ENCODE assay signal across 27 mouse cellular contexts in the genomic region with DNA sequence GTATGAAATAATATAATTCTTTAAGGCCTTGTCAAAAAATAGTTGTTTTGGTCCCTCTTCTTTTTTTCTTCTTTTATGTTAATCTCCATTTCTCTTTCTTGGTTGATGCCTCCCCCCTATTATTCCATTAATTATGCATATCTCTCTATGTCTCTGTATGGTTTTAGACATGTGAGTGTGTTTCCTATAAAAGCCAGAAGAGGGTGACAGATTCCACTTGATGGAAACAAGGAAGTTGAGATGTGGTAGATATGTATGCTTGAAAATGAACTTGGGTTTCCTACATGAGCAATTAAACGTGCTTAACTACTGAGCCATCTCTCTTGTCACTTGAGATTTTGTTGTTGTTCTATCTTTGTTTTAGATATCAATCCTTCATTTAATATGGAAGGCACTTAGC. TPM values are rescaled to one million over a fixed set of nuclear protein-coding genes. Genes with fewer than 3 reads are reported as not detected.
DNase-seq lines count a peak whose midpoint lies in the region; ATAC-seq and TF ChIP-seq lines count a peak whose summit lies in the region.
"Had no signal": no experiment of that assay in that cellular context is flagged by ENCODE, and none has a peak within 500 bp of the region (broad histone marks: within the 10 kb centered on the region; RNA-seq: fewer than 3 reads in every experiment).

No protein-coding gene starts in this region.

- no peaks in the 10 kb centered on the region for H3K27me3 ChIP-seq in heart, adult 2 months (ENCODE audit: control insufficient read depth, insufficient read depth, low read length)
- H3K27me3 ChIP-seq in heart, embryonic 10.5 days (ENCODE audit: insufficient read depth, poor library complexity, severe bottlenecking) = no peaks in the 10 kb centered on the region
- H3K27me3 ChIP-seq in liver, adult 2 months (ENCODE audit: control insufficient read depth, insufficient read depth, low read length) = no peaks in the 10 kb centered on the region
- H3K27me3 ChIP-seq in liver, embryonic 12.5 days (replicated peaks) = no peaks in the 10 kb centered on the region
- no peaks in the 10 kb centered on the region for H3K27me3 ChIP-seq in MEL (ENCODE audit: control insufficient read depth in 1 of 2, insufficient read depth in 2 of 2, low read length in 2 of 2)
- H3K27me3 ChIP-seq: hindbrain, embryonic 13.5 days had no signal

- no peak for ATAC-seq in liver, embryonic 12.5 days
- ATAC-seq in frontal cortex, adult (ENCODE audit: low TSS enrichment) = no peak
- ATAC-seq: CD4-positive, CD25-positive, alpha-beta regulatory T cell, adult 4 months; forebrain, embryonic 16.5 days; intestine, embryonic 16.5 days had no signal

- H3K9me3 ChIP-seq in heart, embryonic 10.5 days = no peaks in the 10 kb centered on the region
- no peaks in the 10 kb centered on the region for H3K9me3 ChIP-seq in liver, embryonic 12.5 days (replicated peaks)
- H3K9me3 ChIP-seq in MEL (replicated peaks; ENCODE audit: insufficient read depth, low read length) = no peaks in the 10 kb centered on the region; the same call in 1 of the 2 replicates
- H3K9me3 ChIP-seq: G1E; hindbrain, embryonic 13.5 days; limb, embryonic 10.5 days had no signal

- no peak overlapping the region for H3K9ac ChIP-seq in heart, adult 2 months (ENCODE audit: low read depth, low read length)
- no peak overlapping the region for H3K9ac ChIP-seq in liver, adult 2 months (ENCODE audit: low read depth, low read length)
- no peak overlapping the region for H3K9ac ChIP-seq in liver, embryonic 12.5 days
- H3K9ac ChIP-seq in MEL (ENCODE audit: control insufficient read depth, low read depth, low read length, poor library complexity, severe bottlenecking) = no peak overlapping the region
- H3K9ac ChIP-seq: hindbrain, embryonic 13.5 days; liver, embryonic 14.5 days had no signal

- WGBS in heart, adult 2 months = 14% methylated on average over 1 of the region's 1 CpGs
- 37% methylated on average over 1 of the region's 1 CpGs for WGBS in heart, embryonic 10.5 days
- 42% methylated on average over 1 of the region's 1 CpGs for WGBS in liver, adult 2 months
- 41% methylated on average over 1 of the region's 1 CpGs for WGBS in liver, embryonic 12.5 days (ENCODE audit: insufficient replicate concordance)

- peak; percentile 47 for TF ChIP-seq CTCF in heart, adult 2 months (IDR thresholded peaks at IDR 0.05)
- no peak for TF ChIP-seq CTCF in liver, adult 2 months (IDR thresholded peaks at IDR 0.05; ENCODE audit: low read depth, low read length)
- peak in 1 of 3 experiments; percentile 16; a peak in 1 of 6 replicates for TF ChIP-seq CTCF in MEL (IDR thresholded peaks at IDR 0.05 in 2 of 3, conservative IDR thresholded peaks at IDR 0.05 in 1 of 3; ENCODE audit: control insufficient read depth in 1 of 3, insufficient read depth in 1 of 3, low read depth in 2 of 3, low read length in 3 of 3, poor library complexity in 1 of 3, severe bottlenecking in 1 of 3)

- no peaks in the 10 kb centered on the region for H3K79me2 ChIP-seq in heart, adult 2 months (replicated peaks; ENCODE audit: control insufficient read depth, insufficient read depth, low read length)
- H3K79me2 ChIP-seq in liver, adult 2 months (ENCODE audit: control insufficient read depth, insufficient read depth, low read length) = no peaks in the 10 kb centered on the region
- H3K79me2 ChIP-seq in MEL (ENCODE audit: control insufficient read depth, insufficient read depth, low read length, poor library complexity) = no peaks in the 10 kb centered on the region

- no peaks in the 10 kb centered on the region for H3K36me3 ChIP-seq in heart, adult 2 months (ENCODE audit: control insufficient read depth, insufficient read depth, low read length)
- no peaks in the 10 kb centered on the region for H3K36me3 ChIP-seq in heart, embryonic 10.5 days
- H3K36me3 ChIP-seq in liver, adult 2 months (ENCODE audit: control insufficient read depth, insufficient read depth, low read length) = no peaks in the 10 kb centered on the region
- H3K36me3 ChIP-seq in liver, embryonic 12.5 days = no peaks in the 10 kb centered on the region
- H3K36me3 ChIP-seq in MEL (ENCODE audit: control insufficient read depth in 1 of 2, insufficient read depth in 2 of 2, low read length in 2 of 2) = no peaks in the 10 kb centered on the region
- H3K36me3 ChIP-seq: G1E; hindbrain, embryonic 13.5 days; limb, embryonic 10.5 days had no signal

- H3K4me2 ChIP-seq in liver, embryonic 12.5 days = no peak overlapping the region
- H3K4me2 ChIP-seq: hindbrain, embryonic 13.5 days had no signal

- no peak for DNase-seq in heart, adult 2 months
- DNase-seq in heart, embryonic 10.5 days (ENCODE audit: low spot score) = no peak
- peak; percentile 4 for DNase-seq in liver, adult 2 months (ENCODE audit: extremely low read depth, low read depth, low spot score)
- DNase-seq in MEL (ENCODE audit: low read depth, low spot score) = peak; percentile 4
- peak; percentile 62 for DNase-seq in adipocyte (ENCODE audit: low spot score)
- no peak for DNase-seq in urinary bladder, postnatal 25 days (ENCODE audit: low spot score)
- DNase-seq: adrenal gland, postnatal 14 days; cerebellum, adult 9-10 months; gastrocnemius, adult 2 months; heart, adult 18-20 months; kidney, postnatal 25 days; lung, postnatal 36 days; right cerebral cortex, postnatal 4 days; thymus, postnatal 36 days had no signal

- H3K4me1 ChIP-seq in heart, adult 2 months (ENCODE audit: control insufficient read depth, insufficient read depth, low read length) = no peaks in the 10 kb centered on the region
- H3K4me1 ChIP-seq in heart, embryonic 10.5 days = no peaks in the 10 kb centered on the region
- no peaks in the 10 kb centered on the region for H3K4me1 ChIP-seq in liver, adult 2 months (ENCODE audit: control insufficient read depth, insufficient read depth, low read length)
- H3K4me1 ChIP-seq in liver, embryonic 12.5 days = no peaks in the 10 kb centered on the region
- no peaks in the 10 kb centered on the region for H3K4me1 ChIP-seq in MEL (ENCODE audit: control insufficient read depth in 1 of 2, insufficient read depth in 2 of 2, low read length in 2 of 2)
- H3K4me1 ChIP-seq: hindbrain, embryonic 13.5 days; limb, embryonic 10.5 days had no signal

- H3K27ac ChIP-seq in heart, adult 2 months = no peak overlapping the region
- H3K27ac ChIP-seq in heart, embryonic 10.5 days = no peak overlapping the region
- H3K27ac ChIP-seq in liver, adult 2 months (replicated peaks; ENCODE audit: insufficient read depth, low read depth, low read length) = no peak overlapping the region
- no peak overlapping the region for H3K27ac ChIP-seq in liver, embryonic 12.5 days
- no peak overlapping the region for H3K27ac ChIP-seq in MEL (ENCODE audit: control insufficient read depth, low read depth, low read length)
- H3K27ac ChIP-seq: gastrocnemius, adult 2 months; hindbrain, embryonic 13.5 days; limb, embryonic 10.5 days; liver, embryonic 14.5 days had no signal

- TF ChIP-seq RAD21 in MEL (IDR thresholded peaks at IDR 0.05; ENCODE audit: low read depth, low read length) = peak; percentile 30

- TF ChIP-seq EP300 in heart, adult 2 months (IDR thresholded peaks at IDR 0.05; ENCODE audit: insufficient read depth, low read depth, low read length) = no peak
- TF ChIP-seq EP300 in MEL (IDR thresholded peaks at IDR 0.05; ENCODE audit: low read depth in 1 of 2, low read length in 2 of 2) = no peak

- H3K4me3 ChIP-seq in heart, adult 2 months = no peak overlapping the region
- no peak overlapping the region for H3K4me3 ChIP-seq in heart, embryonic 10.5 days
- H3K4me3 ChIP-seq in liver, adult 2 months (ENCODE audit: insufficient read depth, low read depth, low read length) = no peak overlapping the region
- no peak overlapping the region for H3K4me3 ChIP-seq in liver, embryonic 12.5 days
- no peak overlapping the region for H3K4me3 ChIP-seq in MEL (ENCODE audit: control insufficient read depth in 1 of 2, insufficient read depth in 1 of 2, low read depth in 2 of 2, low read length in 2 of 2)
- H3K4me3 ChIP-seq: gastrocnemius, adult 2 months; hindbrain, embryonic 13.5 days; limb, embryonic 10.5 days had no signal

- TF ChIP-seq POLR2A in heart, adult 2 months (IDR thresholded peaks at IDR 0.05; ENCODE audit: insufficient read depth, low read depth, low read length) = no peak
- TF ChIP-seq POLR2A in liver, adult 2 months (IDR thresholded peaks at IDR 0.05; ENCODE audit: extremely low read depth, insufficient read depth, low read length) = no peak
- no peak for TF ChIP-seq POLR2A in MEL (IDR thresholded peaks at IDR 0.05; ENCODE audit: control insufficient read depth in 1 of 2, insufficient read depth in 1 of 2, low read depth in 1 of 2, low read length in 2 of 2, poor library complexity in 1 of 2)

- intact Hi-C loops in heart, adult 2 months (cut with DNase I) = loop anchor here (2.0 kb wide), 1 partner anchor 114 kb away; no protein-coding TSS in a partner anchor

RNA-seq across cellular contexts. Expression of a gene that starts 8.8 kb away (rescaled TPM):
- total RNA-seq in heart, adult 2 months (2021) = not detected
- polyA plus RNA-seq in heart, adult 2 months (2012; rRNA removed) = not detected in 2 replicates
- polyA plus RNA-seq in heart, embryonic 10.5 days (2016; fragmentation: Nextera tagmentation; extraction: Ambion mirVana) = not detected in 2 replicates
- not detected in 2 replicates for total RNA-seq in liver, adult 2 months (2014; rRNA removed)
- not detected in 2 replicates for polyA plus RNA-seq in liver, adult 2 months (2012; rRNA removed)
- not detected in 2 replicates for polyA plus RNA-seq in liver, embryonic 12.5 days (2016; fragmentation: Nextera tagmentation; extraction: Ambion mirVana)
- not detected in 2 replicates for total RNA-seq in MEL (2012; rRNA removed)
- polyA plus RNA-seq in MEL (2012; ENCODE audit: insufficient read depth in 1 of 2, insufficient read length in 2 of 2, low read depth in 1 of 2, low replicate concordance in 2 of 2, missing spikeins in 1 of 2) = not detected
- total RNA-seq: adrenal gland, postnatal 14 days; G1E; gastrocnemius, adult 2 months; heart, adult 18-20 months; layer of hippocampus, postnatal 14 days had no signal
- polyA plus RNA-seq: CD4-positive, CD25-positive, alpha-beta regulatory T cell, adult 4 months; cortical plate, adult 2 months; forebrain, embryonic 16.5 days; G1E; heart, embryonic 16.5 days; hindbrain, embryonic 13.5 days; intestine, embryonic 16.5 days; limb, embryonic 10.5 days; liver, embryonic 14.5 days; neural tube, embryonic 14.5 days had no signal

RNA-seq across cellular contexts. Expression of a gene that starts 13.5 kb away (rescaled TPM):
- total RNA-seq in heart, adult 2 months (2021) = not detected
- not detected in 2 replicates for polyA plus RNA-seq in heart, adult 2 months (2012; rRNA removed)
- not detected in 2 replicates for polyA plus RNA-seq in heart, embryonic 10.5 days (2016; fragmentation: Nextera tagmentation; extraction: Ambion mirVana)
- not detected in 2 replicates for total RNA-seq in liver, adult 2 months (2014; rRNA removed)
- not detected in 2 replicates for polyA plus RNA-seq in liver, adult 2 months (2012; rRNA removed)
- polyA plus RNA-seq in liver, embryonic 12.5 days (2016; fragmentation: Nextera tagmentation; extraction: Ambion mirVana) = not detected in 2 replicates
- not detected in 2 replicates for total RNA-seq in MEL (2012; rRNA removed)
- polyA plus RNA-seq in MEL (2012; ENCODE audit: insufficient read depth in 1 of 2, insufficient read length in 2 of 2, low read depth in 1 of 2, low replicate concordance in 2 of 2, missing spikeins in 1 of 2) = not detected
- total RNA-seq: adrenal gland, postnatal 14 days; G1E; gastrocnemius, adult 2 months; heart, adult 18-20 months; layer of hippocampus, postnatal 14 days had no signal
- polyA plus RNA-seq: CD4-positive, CD25-positive, alpha-beta regulatory T cell, adult 4 months; cortical plate, adult 2 months; forebrain, embryonic 16.5 days; G1E; heart, embryonic 16.5 days; hindbrain, embryonic 13.5 days; intestine, embryonic 16.5 days; limb, embryonic 10.5 days; liver, embryonic 14.5 days; neural tube, embryonic 14.5 days had no signal

RNA-seq across cellular contexts. Expression of a gene that starts 23.6 kb away (rescaled TPM):
- not detected for total RNA-seq in heart, adult 2 months (2021)
- polyA plus RNA-seq in heart, adult 2 months (2012; rRNA removed) = not detected in 2 replicates
- polyA plus RNA-seq in heart, embryonic 10.5 days (2016; fragmentation: Nextera tagmentation; extraction: Ambion mirVana) = not detected in 2 replicates
- not detected in 2 replicates for total RNA-seq in liver, adult 2 months (2014; rRNA removed)
- polyA plus RNA-seq in liver, adult 2 months (2012; rRNA removed) = not detected in 2 replicates
- polyA plus RNA-seq in liver, embryonic 12.5 days (2016; fragmentation: Nextera tagmentation; extraction: Ambion mirVana) = not detected in 2 replicates
- not detected in 2 replicates for total RNA-seq in MEL (2012; rRNA removed)
- polyA plus RNA-seq in MEL (2012; ENCODE audit: insufficient read depth in 1 of 2, insufficient read length in 2 of 2, low read depth in 1 of 2, low replicate concordance in 2 of 2, missing spikeins in 1 of 2) = not detected
- total RNA-seq: adrenal gland, postnatal 14 days; G1E; gastrocnemius, adult 2 months; heart, adult 18-20 months; layer of hippocampus, postnatal 14 days had no signal
- polyA plus RNA-seq: CD4-positive, CD25-positive, alpha-beta regulatory T cell, adult 4 months; cortical plate, adult 2 months; forebrain, embryonic 16.5 days; G1E; heart, embryonic 16.5 days; hindbrain, embryonic 13.5 days; intestine, embryonic 16.5 days; limb, embryonic 10.5 days; liver, embryonic 14.5 days; neural tube, embryonic 14.5 days had no signal

RNA-seq across cellular contexts. Expression of a gene that starts 29.3 kb away (rescaled TPM):
- not detected for total RNA-seq in heart, adult 2 months (2021)
- not detected in 2 replicates for polyA plus RNA-seq in heart, adult 2 months (2012; rRNA removed)
- 0.24 TPM in 1 of 2 replicates, not detected in the other for polyA plus RNA-seq in heart, embryonic 10.5 days (2016; fragmentation: Nextera tagmentation; extraction: Ambion mirVana)
- total RNA-seq in liver, adult 2 months (2014; rRNA removed) = not detected in 2 replicates
- not detected in 2 replicates for polyA plus RNA-seq in liver, adult 2 months (2012; rRNA removed)
- polyA plus RNA-seq in liver, embryonic 12.5 days (2016; fragmentation: Nextera tagmentation; extraction: Ambion mirVana) = not detected in 2 replicates
- total RNA-seq in MEL (2012; rRNA removed) = not detected in 2 replicates
- not detected for polyA plus RNA-seq in MEL (2012; ENCODE audit: insufficient read depth in 1 of 2, insufficient read length in 2 of 2, low read depth in 1 of 2, low replicate concordance in 2 of 2, missing spikeins in 1 of 2)
- total RNA-seq: adrenal gland, postnatal 14 days; G1E; gastrocnemius, adult 2 months; heart, adult 18-20 months; layer of hippocampus, postnatal 14 days had no signal
- polyA plus RNA-seq: CD4-positive, CD25-positive, alpha-beta regulatory T cell, adult 4 months; cortical plate, adult 2 months; forebrain, embryonic 16.5 days; G1E; heart, embryonic 16.5 days; hindbrain, embryonic 13.5 days; intestine, embryonic 16.5 days; limb, embryonic 10.5 days; liver, embryonic 14.5 days; neural tube, embryonic 14.5 days had no signal

RNA-seq across cellular contexts. Expression of a gene that starts 34.9 kb away (rescaled TPM):
- total RNA-seq in heart, adult 2 months (2021) = 1 to 10 TPM; 3.3 to 3.5 TPM
- 4.6 and 4.7 TPM in 2 replicates for polyA plus RNA-seq in heart, adult 2 months (2012; rRNA removed)
- polyA plus RNA-seq in heart, embryonic 10.5 days (2016; fragmentation: Nextera tagmentation; extraction: Ambion mirVana) = 5.8 and 6.8 TPM in 2 replicates
- 1.6 and 1.7 TPM in 2 replicates for total RNA-seq in liver, adult 2 months (2014; rRNA removed)
- polyA plus RNA-seq in liver, adult 2 months (2012; rRNA removed) = 4.2 and 5.0 TPM in 2 replicates
- polyA plus RNA-seq in liver, embryonic 12.5 days (2016; fragmentation: Nextera tagmentation; extraction: Ambion mirVana) = 5.6 and 5.7 TPM in 2 replicates
- 17.4 and 26.0 TPM in 2 replicates for total RNA-seq in MEL (2012; rRNA removed)
- 100 to 1,000 TPM; 107 to 140 TPM for polyA plus RNA-seq in MEL (2012; ENCODE audit: insufficient read depth in 1 of 2, insufficient read length in 2 of 2, low read depth in 1 of 2, low replicate concordance in 2 of 2, missing spikeins in 1 of 2)

Comparison
In these comparisons a context has a peak if more than half of its experiments do, and no peak if none do; other contexts are left out.
1. DNase-seq: peak in liver, adult 2 months (single experiment), MEL (single experiment) and adipocyte (single experiment); none in heart, adult 2 months (0 of 2), heart, embryonic 10.5 days (single experiment) and urinary bladder, postnatal 25 days (single experiment).